Mouse (Mus musculus): ENCODE data around the gene Fhl3. TPM values are rescaled to one million over a fixed set of nuclear protein-coding genes. Genes with fewer than 3 reads are reported as not detected.

Fhl3 gene
- total RNA-seq, 4 experiments from 2014 or later: 240 to 437 (median 328) TPM

GRCm38 (mm10) chr4:124755526-124755925 is 55.0 kb downstream of the Fhl3 start:
- no peak for DNase-seq (ENCODE audit: low spot score in 2 of 2)

Small RNA genes lying within 50 kb of the gene (microRNA-seq; reads per million reads assigned to microRNA genes)
- gene Gm24721: not detected
- gene Mir697: not detected
- not detected for gene Mir698

Other genes with a start within 250 kb of the Fhl3 start
- gene 3100002H09Rik, start 89.9 kb upstream of the Fhl3 start, total RNA-seq (2022): not detected
- gene Pou3f1, start 43.9 kb upstream of the Fhl3 start, total RNA-seq (2022): under 1 TPM; 0.19 to 0.34 (median 0.28) TPM
- 10 to 100 TPM; 14.0 to 20.8 (median 18.7) TPM for gene Utp11, start 7.1 kb upstream of the Fhl3 start, total RNA-seq (2022)
- gene Sf3a3, start 14.1 kb downstream of the Fhl3 start, total RNA-seq (2022): 10 to 100 TPM in 2 of 4 experiments, 1 to 10 TPM in 2; 9.5 to 12.8 (median 10.2) TPM
- 10 to 100 TPM in 1 of 4 experiments, 1 to 10 TPM in 3; 6.0 to 10.8 (median 6.3) TPM for gene Inpp5b, start 41.1 kb downstream of the Fhl3 start, total RNA-seq (2022)
- gene Mtf1, start 101.4 kb downstream of the Fhl3 start, total RNA-seq (2022): 10 to 100 TPM; 12.9 to 16.0 (median 15.0) TPM
- 10 to 100 TPM; 10.4 to 15.0 (median 12.0) TPM for gene Yrdc, start 150.0 kb downstream of the Fhl3 start, total RNA-seq (2022)
- gene 1110065P20Rik, start 150.5 kb downstream of the Fhl3 start, total RNA-seq (2022): 10 to 100 TPM; 23.7 to 31.3 (median 25.2) TPM
- gene Maneal, start 161.5 kb downstream of the Fhl3 start, total RNA-seq (2022): under 1 TPM; 0.19 to 0.54 (median 0.40) TPM
- gene Epha10, start 180.2 kb downstream of the Fhl3 start, total RNA-seq (2022): not detected
- 1 to 10 TPM; 5.6 to 9.4 (median 7.8) TPM for gene 9930104L06Rik, start 236.3 kb downstream of the Fhl3 start, total RNA-seq (2022)
- gene Cdca8, start 238.6 kb downstream of the Fhl3 start, total RNA-seq (2022): under 1 TPM; 0.24 to 0.51 (median 0.28) TPM